Mouse (Mus musculus) urinary bladder, adult 2 months (tissue): ENCODE measurements around the gene 2810004N23Rik. TPM values are rescaled to one million over a fixed set of nuclear protein-coding genes. Genes with fewer than 3 reads are reported as not detected.

Experiments used
- polyA plus RNA-seq: library from polyadenylated mRNA; depleted of rRNA; stranded (reverse); fragments of >200 nt; gene quantifications from 2 replicates; pipeline ENCODE4 v1.2.3, GENCODE M21; 2012; rRNA removed

2810004N23Rik gene
- polyA plus RNA-seq, 1 experiment = 23.5 TPM

Other genes starting within 250 kb of the 2810004N23Rik start
- 42.1 and 45.9 TPM in 2 replicates for gene 2310022B05Rik, start 199.8 kb downstream of the 2810004N23Rik start, polyA plus RNA-seq
- 18.2 and 19.1 TPM in 2 replicates for gene Ttc13, start 141.1 kb downstream of the 2810004N23Rik start, polyA plus RNA-seq
- 11.7 and 15.4 TPM in 2 replicates for gene Arv1, start 141.0 kb downstream of the 2810004N23Rik start, polyA plus RNA-seq
- gene Fam89a, start 111.3 kb downstream of the 2810004N23Rik start, polyA plus RNA-seq = 1.1 and 1.5 TPM in 2 replicates
- 0.08 and 0.10 TPM in 2 replicates for gene Trim67, start 70.0 kb downstream of the 2810004N23Rik start, polyA plus RNA-seq
- gene Gnpat, start 87 bp downstream of the 2810004N23Rik start, polyA plus RNA-seq = 91.4 and 95.2 TPM in 2 replicates
- gene Exoc8, start 34.6 kb upstream of the 2810004N23Rik start, polyA plus RNA-seq = 12.2 and 13.9 TPM in 2 replicates
- 17.2 and 17.6 TPM in 2 replicates for gene Sprtn, start 34.8 kb upstream of the 2810004N23Rik start, polyA plus RNA-seq
- 33.5 and 43.6 TPM in 2 replicates for gene Egln1, start 86.2 kb upstream of the 2810004N23Rik start, polyA plus RNA-seq
- 94.6 and 98.2 TPM in 2 replicates for gene Tsnax, start 149.9 kb upstream of the 2810004N23Rik start, polyA plus RNA-seq
- 0.84 and 0.91 TPM in 2 replicates for gene Disc1, start 191.1 kb upstream of the 2810004N23Rik start, polyA plus RNA-seq